Mouse (Mus musculus) adipocyte (in vitro differentiated cells): ENCODE results near the gene Selenok.

ENCODE experiments used
- DNase-seq: peaks from one replicate; pipeline ENCODE4 v3.0.0-alpha.2; 2016; ENCODE audit warnings: low spot score

The Selenok gene

DNA sequence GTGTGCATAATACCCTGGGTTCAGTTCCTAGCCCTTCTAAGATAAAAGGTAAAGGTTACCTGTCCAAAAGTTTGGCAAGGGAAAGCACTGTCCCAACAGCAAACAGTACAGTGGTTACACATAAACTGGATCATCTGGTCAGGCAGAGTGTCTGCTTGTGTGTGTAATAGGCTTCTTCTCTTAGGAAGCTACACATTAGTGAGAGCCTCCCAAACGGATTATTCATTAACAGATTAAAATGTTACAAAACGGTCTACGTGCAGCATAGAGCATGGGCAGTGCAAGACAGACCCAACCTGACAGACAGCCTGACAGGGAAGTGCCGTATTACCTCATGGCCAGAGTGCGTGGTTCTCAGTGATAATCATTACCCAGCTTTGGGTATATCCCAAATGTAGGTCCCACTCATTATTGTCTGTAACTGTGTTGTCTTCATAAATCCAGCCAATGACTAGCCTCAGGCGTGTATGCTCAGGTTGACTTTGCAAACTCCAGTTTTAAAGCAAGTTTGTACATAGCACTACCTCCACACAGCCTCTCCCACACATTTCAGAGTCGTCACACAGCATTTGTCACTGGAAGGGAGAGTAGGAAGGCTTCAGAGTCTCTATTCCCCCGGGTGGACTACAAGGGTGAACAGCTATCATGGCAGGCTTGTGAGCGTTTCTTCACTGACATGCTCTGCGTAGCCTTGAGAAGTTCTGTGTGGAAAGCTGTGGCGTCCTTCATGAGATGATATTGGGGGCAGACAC is 28.1 kb downstream of the Selenok start:
- DNase-seq: no peak

DNA sequence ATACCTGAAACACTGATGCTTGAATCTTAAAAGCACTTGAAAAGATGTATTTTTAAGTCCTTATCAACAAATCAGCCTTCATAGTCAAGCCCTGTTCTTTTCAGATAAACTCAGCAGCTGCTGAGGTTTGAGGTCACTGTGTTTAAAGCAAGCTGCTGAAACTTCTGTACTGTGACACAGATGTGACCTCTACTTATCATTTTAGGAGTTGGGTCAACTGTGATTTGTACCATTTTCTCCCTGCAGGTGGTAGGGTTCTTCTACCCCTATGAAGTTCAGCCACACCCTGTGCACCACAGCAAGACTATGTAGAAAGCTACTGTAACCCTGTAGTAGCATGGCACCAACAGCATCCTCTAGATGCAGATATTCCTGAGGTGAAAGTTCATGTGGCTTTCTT is 29.2 kb downstream of the Selenok start:
- no peak for DNase-seq

GRCm38 (mm10) chr14:29998747-29999474 is 30.8 kb downstream of the Selenok start:
- DNase-seq: no peak

DNA sequence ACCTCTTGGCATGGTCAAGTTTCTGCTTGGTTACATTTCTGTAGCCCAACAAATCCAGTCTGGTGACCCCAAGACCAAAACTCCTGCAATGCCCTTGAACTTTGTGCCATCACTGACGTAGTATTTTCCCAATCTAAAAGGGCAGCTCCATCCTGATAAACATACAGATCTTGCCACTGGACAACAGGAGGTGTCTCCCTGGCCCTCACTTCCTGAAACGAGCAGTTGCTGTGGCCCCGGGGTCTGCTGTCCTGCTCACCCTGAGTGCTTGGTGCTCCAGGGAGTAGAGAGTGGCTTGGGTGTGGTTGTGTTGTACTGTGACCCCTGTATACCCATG is 31.3 kb downstream of the Selenok start:
- no peak for DNase-seq

- no peak for DNase-seq
These were observed 40.8 kb downstream of the Selenok start, which contains the start of the genes Il17rb and Chdh for GRCm38 (mm10) chr14:30008733-30009575. Gene Il17rb (minus strand): TSS chr14:30008896. Gene Chdh (plus strand): TSS chr14:30009023.

DNA sequence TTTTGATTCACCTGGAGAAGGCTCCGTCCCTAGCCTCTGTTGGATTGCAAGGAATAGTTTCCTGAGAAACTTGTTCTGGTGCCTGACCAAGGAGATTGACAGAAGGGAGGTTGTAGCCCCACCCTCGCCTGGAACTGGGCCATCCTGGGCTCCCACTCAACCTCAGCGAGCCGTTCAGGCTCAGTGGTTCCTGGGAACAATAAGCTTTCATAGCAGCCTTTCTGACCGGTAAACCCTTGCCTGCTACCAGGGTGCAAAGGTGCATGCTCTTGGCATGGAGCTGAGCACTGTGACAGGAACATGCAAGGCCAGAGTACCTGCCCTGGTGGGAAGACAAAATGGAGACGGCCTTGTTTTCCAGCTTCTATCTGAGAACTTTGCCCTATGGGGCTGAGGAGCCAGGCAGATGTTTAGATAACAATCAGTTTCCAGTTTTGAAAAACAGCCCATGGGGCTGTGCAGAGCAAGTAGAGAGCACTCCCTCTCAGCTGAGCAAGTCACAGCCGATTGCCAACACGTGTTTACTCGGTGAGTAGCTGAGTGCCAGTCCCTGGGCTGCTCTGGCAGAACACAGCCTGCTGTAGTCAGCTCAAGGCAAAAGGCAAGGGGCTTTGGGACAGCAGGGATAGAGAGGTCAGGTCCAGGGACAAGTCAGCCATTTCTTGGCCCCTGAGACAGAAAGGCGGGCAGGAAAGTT is 41.9 kb downstream of the Selenok start:
- peak; percentile 78 for DNase-seq

DNA sequence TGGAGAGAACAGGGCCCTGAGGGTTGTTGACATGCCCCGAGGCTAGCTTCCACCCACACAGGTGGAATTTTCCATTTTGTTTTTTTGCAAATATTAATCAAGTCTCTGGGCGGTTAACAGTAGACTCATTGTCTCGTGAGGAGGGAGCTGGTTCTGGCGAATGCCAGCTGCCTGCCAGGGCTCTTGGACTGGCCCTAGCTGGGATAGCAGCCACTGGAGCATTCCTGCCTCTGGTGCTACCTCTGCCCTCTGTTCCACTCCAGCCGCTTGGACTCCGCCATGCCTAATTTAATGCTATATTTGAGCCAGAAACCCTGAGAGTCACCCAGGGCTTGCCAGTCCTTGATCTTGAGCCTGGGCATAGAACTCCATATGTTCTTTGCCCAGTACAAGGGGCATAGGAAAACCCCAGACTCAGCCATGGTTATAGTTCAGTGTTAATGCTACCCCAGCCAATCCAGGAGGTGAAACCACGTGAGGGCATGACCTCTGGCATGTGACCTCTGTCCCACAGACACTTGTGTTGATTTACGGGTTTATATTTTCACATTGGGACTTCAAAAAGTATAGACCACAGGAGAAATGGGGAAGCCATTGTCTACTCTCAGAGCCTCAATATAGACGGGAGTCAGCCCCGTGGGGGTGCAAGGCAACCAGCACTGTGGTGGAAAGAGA is 43.9 kb downstream of the Selenok start:
- DNase-seq: peak; percentile 74

GRCm38 (mm10) chr14:30014487-30014886 is 46.4 kb downstream of the Selenok start:
- no peak for DNase-seq

GRCm38 (mm10) chr14:30015008-30015407 is 46.9 kb downstream of the Selenok start:
- DNase-seq: no peak

GRCm38 (mm10) chr14:30016666-30017065 is 48.6 kb downstream of the Selenok start:
- peak; percentile 62 for DNase-seq

DNA sequence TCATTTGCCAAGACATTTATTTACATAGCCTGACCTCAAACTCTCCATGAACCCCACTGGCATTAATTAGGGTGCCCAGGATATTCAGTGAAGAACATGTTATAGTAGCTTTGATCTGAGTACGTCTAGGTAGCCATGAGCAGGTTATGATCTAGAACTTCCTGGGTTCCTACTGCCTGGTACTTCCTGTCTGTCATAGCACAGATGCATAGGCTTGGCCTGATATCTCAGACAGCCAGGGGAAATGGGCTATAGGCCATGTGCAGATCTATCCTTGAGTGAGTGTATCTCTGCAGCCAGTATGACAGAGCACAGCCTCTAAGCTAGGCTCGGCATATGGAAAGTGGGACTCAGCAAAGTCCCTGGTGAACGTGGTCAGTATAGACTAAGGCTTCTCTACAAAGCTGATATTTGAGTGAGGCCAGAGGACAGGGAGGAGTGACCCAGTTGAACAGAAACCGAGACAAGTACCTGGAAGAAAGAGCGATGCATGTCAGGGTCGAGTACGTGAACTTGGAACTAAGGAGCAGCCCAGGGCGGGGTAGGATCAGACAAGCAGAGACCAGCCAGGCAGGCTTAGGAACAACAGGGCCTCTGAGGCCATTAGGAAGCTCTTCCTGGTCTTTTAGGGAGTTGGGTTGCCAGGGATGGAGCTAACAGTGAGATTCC is 49.8 kb downstream of the Selenok start:
- no peak for DNase-seq

- peak; percentile 27 for DNase-seq
These were observed 50.3 kb downstream of the Selenok start for GRCm38 (mm10) chr14:30018463-30018801.

DNA sequence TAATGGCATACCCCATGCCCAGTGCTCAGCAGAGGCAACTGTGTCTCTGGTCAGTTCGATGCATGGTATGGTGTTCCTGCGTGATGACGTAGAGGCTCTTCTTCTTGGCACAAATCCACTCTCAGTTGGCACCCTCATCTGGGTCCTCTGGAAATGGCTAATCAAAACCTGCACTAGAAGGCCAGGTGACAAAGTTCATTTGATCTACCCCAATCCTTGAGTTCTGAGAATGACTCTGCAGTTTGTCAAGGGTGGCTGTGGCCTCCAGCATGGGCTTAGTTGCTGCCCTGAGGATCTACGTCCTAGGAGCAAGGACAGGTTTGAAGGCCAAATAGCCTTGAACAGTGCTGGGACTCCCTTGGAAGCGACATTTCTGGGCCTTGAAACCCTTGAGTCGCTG is 50.7 kb downstream of the Selenok start:
- no peak for DNase-seq

- peak; percentile 8 for DNase-seq
These were observed 51.3 kb downstream of the Selenok start for GRCm38 (mm10) chr14:30019375-30019774.

DNA sequence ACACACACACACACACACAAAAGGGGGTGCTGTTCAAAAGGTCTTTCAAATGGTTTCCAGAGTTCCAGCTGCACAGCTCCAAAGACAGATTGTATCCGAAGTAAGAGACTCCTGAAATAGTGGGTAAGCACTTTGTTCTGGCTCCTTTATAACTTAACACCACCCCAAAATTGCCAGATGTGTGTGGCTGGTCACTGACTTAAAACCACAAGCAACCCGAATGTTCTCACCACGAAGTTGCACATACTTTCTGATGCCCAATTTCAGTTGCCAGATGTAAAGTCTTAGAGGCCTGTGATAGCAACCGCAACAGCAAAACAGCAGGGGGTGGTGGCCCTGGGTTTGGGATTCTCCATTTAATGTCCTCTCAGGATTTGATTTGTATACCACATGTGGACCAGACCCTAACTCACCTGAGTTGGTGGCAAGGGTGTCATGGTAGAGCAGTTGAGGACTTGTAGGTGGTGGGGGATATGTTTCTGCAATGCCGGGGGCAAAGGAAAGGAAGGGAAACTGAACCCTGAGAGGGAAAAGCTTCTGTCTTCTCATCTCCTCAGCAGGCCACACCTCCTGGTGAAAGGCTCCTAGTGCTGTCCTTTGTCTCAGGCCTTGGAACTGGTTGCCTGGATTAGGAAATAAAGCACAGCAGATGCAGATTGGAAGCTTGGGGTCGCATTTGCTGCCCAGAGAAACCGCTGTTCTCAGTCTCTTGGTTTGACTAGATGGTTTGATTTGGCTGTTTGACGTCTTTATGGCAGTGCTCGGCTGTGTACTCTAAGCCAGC is 51.9 kb downstream of the Selenok start:
- peak; percentile 13 for DNase-seq

DNA sequence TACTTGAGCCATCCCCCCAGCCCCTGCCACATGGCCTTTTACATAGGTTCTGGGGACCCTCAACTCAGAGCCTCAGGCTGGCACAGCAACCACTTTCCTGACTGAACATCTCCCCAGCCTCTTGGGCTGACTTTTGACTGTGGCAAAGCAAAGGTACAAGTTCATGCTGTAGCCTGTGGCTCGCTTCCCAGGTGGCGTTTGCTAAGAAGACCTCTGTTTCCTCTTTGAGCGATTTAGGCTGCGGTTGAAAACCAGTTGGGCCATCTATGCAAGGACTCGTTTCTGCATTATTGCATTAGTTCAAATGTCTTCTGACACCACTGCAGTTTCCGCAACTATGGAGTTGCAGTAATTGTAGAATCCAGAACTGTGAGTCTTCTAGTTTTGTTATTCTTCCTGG is 54.4 kb downstream of the Selenok start:
- DNase-seq: no peak

GRCm38 (mm10) chr14:30024387-30024786 is 56.3 kb downstream of the Selenok start:
- DNase-seq: no peak
